In the genomic region with DNA sequence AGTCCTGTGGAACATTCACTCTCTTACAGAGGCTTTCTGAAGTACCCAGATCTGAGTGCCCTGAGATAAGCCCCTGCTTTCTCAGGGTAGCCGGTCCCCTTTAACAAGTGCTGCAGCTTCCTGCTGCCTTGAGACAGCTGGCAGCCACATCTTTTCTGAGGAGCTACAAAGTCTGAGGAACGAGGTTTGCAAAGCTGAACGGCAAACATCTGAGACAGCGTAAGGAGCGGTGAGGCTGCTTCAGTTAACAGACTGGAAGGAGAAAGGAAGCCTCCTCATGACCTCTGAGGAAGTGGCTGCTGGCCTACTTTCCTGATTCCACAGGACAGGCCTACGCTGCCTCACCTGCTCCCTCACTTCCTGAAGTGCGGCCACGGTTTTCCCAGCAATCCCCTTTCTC, we compare ENCODE assay signal across 14 mouse cellular contexts.
A peak's percentile ranks its signal among the peaks of the same experiment; 100 is the strongest.
DNase-seq lines count a peak whose midpoint lies in the region; ATAC-seq and TF ChIP-seq lines count a peak whose summit lies in the region.
"Had no signal": no experiment of that assay in that cellular context is flagged by ENCODE, and none has a peak within 500 bp of the region (broad histone marks: within the 10 kb centered on the region; RNA-seq: fewer than 3 reads in every experiment).

No protein-coding gene starts in this region.

- no peak for DNase-seq in forebrain, postnatal 0 days
- no peak for DNase-seq in kidney, postnatal 10 days
- no peak for DNase-seq in embryonic facial prominence, embryonic 14.5 days (ENCODE audit: low spot score)
- peak; percentile 28 to 50 for DNase-seq in thymus, adult 18-20 months
- DNase-seq in frontal cortex, adult 2 months (ENCODE audit: extremely low spot score in 1 of 2, low spot score in 1 of 2), result no peak
- DNase-seq: adrenal gland, postnatal 10 days; cerebellum, postnatal 36 days; kidney, postnatal 36 days; lung, postnatal 10 days had no signal

- H3K27ac ChIP-seq in forebrain, embryonic 13.5 days, result peak overlapping the region; percentile 66
- no peak overlapping the region for H3K27ac ChIP-seq in forebrain, postnatal 0 days (ENCODE audit: low read depth, low read length)
- peak overlapping the region; percentile 41; the same call in 1 of the 2 replicates for H3K27ac ChIP-seq in kidney, embryonic 15.5 days
- H3K27ac ChIP-seq in embryonic facial prominence, embryonic 14.5 days (replicated peaks; ENCODE audit: low read depth, low read length), result no peak overlapping the region
- H3K27ac ChIP-seq in neural tube, embryonic 15.5 days (replicated peaks), result no peak overlapping the region
- H3K27ac ChIP-seq: embryonic facial prominence, embryonic 15.5 days had no signal

- ATAC-seq in forebrain, embryonic 13.5 days, result no peak
- no peak for ATAC-seq in forebrain, postnatal 0 days
- ATAC-seq in kidney, embryonic 15.5 days (replicated peaks; ENCODE audit: low FRiP score), result no peak
- ATAC-seq in embryonic facial prominence, embryonic 14.5 days (ENCODE audit: low read depth), result no peak
- no peak for ATAC-seq in neural tube, embryonic 15.5 days (ENCODE audit: low FRiP score)
- ATAC-seq: inflammation-experienced regulatory T-cells, adult 6 months had no signal

- no peak overlapping the region for H3K9ac ChIP-seq in forebrain, embryonic 13.5 days
- H3K9ac ChIP-seq in forebrain, postnatal 0 days, result no peak overlapping the region
- no peak overlapping the region for H3K9ac ChIP-seq in kidney, embryonic 15.5 days
- H3K9ac ChIP-seq in embryonic facial prominence, embryonic 14.5 days (ENCODE audit: low read depth, low read length), result 0 out of 2 replicates have a peak overlapping the region, but pooled peaks have one; percentile 25
- no peak overlapping the region for H3K9ac ChIP-seq in neural tube, embryonic 15.5 days (replicated peaks)
- H3K9ac ChIP-seq: embryonic facial prominence, embryonic 15.5 days had no signal

- no peak overlapping the region for H3K4me3 ChIP-seq in forebrain, embryonic 13.5 days
- H3K4me3 ChIP-seq in forebrain, postnatal 0 days (ENCODE audit: low read depth, low read length), result no peak overlapping the region
- no peak overlapping the region for H3K4me3 ChIP-seq in kidney, embryonic 15.5 days (replicated peaks)
- no peak overlapping the region for H3K4me3 ChIP-seq in embryonic facial prominence, embryonic 14.5 days (ENCODE audit: low read depth, low read length)
- no peak overlapping the region for H3K4me3 ChIP-seq in neural tube, embryonic 15.5 days (replicated peaks)
- H3K4me3 ChIP-seq: embryonic facial prominence, embryonic 15.5 days had no signal

- H3K9me3 ChIP-seq in forebrain, embryonic 13.5 days (replicated peaks), result no peaks in the 10 kb centered on the region
- H3K9me3 ChIP-seq in forebrain, postnatal 0 days (ENCODE audit: low read length), result no peaks in the 10 kb centered on the region
- H3K9me3 ChIP-seq in kidney, embryonic 15.5 days (replicated peaks), result no peaks in the 10 kb centered on the region
- no peaks in the 10 kb centered on the region for H3K9me3 ChIP-seq in embryonic facial prominence, embryonic 14.5 days (ENCODE audit: control insufficient read depth, low read length)
- H3K9me3 ChIP-seq in neural tube, embryonic 15.5 days (replicated peaks), result no peaks in the 10 kb centered on the region
- H3K9me3 ChIP-seq: embryonic facial prominence, embryonic 15.5 days had no signal

- H3K27me3 ChIP-seq in forebrain, embryonic 13.5 days, result no peaks in the 10 kb centered on the region
- no peaks in the 10 kb centered on the region for H3K27me3 ChIP-seq in forebrain, postnatal 0 days (ENCODE audit: insufficient read depth, low read length)
- no peaks in the 10 kb centered on the region for H3K27me3 ChIP-seq in kidney, embryonic 15.5 days
- H3K27me3 ChIP-seq in embryonic facial prominence, embryonic 14.5 days (replicated peaks; ENCODE audit: control insufficient read depth, insufficient read depth, low read length), result no peaks in the 10 kb centered on the region
- H3K27me3 ChIP-seq in neural tube, embryonic 15.5 days (replicated peaks), result no peaks in the 10 kb centered on the region

- peaks cover 71% of the 10 kb centered on the region for H3K36me3 ChIP-seq in forebrain, embryonic 13.5 days (ENCODE audit: poor library complexity, severe bottlenecking)
- peaks cover 24% of the 10 kb centered on the region for H3K36me3 ChIP-seq in forebrain, postnatal 0 days (ENCODE audit: insufficient read depth)
- peaks cover 52% of the 10 kb centered on the region for H3K36me3 ChIP-seq in kidney, embryonic 15.5 days
- H3K36me3 ChIP-seq in embryonic facial prominence, embryonic 14.5 days (ENCODE audit: control insufficient read depth, insufficient read depth, low read length), result peaks cover 28% of the 10 kb centered on the region
- H3K36me3 ChIP-seq in neural tube, embryonic 15.5 days, result peaks cover 32% of the 10 kb centered on the region; the same call in 1 of the 2 replicates

- no peak overlapping the region for H3K4me2 ChIP-seq in forebrain, embryonic 13.5 days
- H3K4me2 ChIP-seq in forebrain, postnatal 0 days (ENCODE audit: low read depth), result no peak overlapping the region
- no peak overlapping the region for H3K4me2 ChIP-seq in kidney, embryonic 15.5 days
- no peak overlapping the region for H3K4me2 ChIP-seq in embryonic facial prominence, embryonic 14.5 days (ENCODE audit: low read depth, low read length)
- no peak overlapping the region for H3K4me2 ChIP-seq in neural tube, embryonic 15.5 days
- H3K4me2 ChIP-seq: embryonic facial prominence, embryonic 15.5 days had no signal

- TF ChIP-seq CTCF in forebrain, postnatal 0 days (IDR thresholded peaks at IDR 0.05; ENCODE audit: low read depth), result no peak

- whole genome bisulfite sequencing in forebrain, embryonic 13.5 days, result 64% methylated on average over 8 of the region's 8 CpGs
- 55% methylated on average over 8 of the region's 8 CpGs for WGBS in forebrain, postnatal 0 days
- WGBS in kidney, embryonic 15.5 days, result 60% methylated on average over 8 of the region's 8 CpGs
- 51% methylated on average over 8 of the region's 8 CpGs for WGBS in embryonic facial prominence, embryonic 14.5 days
- 65% methylated on average over 8 of the region's 8 CpGs for WGBS in neural tube, embryonic 15.5 days

- peaks cover 30% of the 10 kb centered on the region for H3K4me1 ChIP-seq in forebrain, embryonic 13.5 days
- no peaks in the 10 kb centered on the region for H3K4me1 ChIP-seq in forebrain, postnatal 0 days (ENCODE audit: insufficient read depth)
- H3K4me1 ChIP-seq in kidney, embryonic 15.5 days, result 0 out of 2 replicates have a peak, but pooled peaks cover 8% of the 10 kb centered on the region
- H3K4me1 ChIP-seq in embryonic facial prominence, embryonic 14.5 days (ENCODE audit: control insufficient read depth, insufficient read depth, low read length), result no peaks in the 10 kb centered on the region
- peaks cover 12% of the 10 kb centered on the region for H3K4me1 ChIP-seq in neural tube, embryonic 15.5 days
- H3K4me1 ChIP-seq: embryonic facial prominence, embryonic 15.5 days had no signal

Comparison
In these comparisons a context has a peak if more than half of its experiments do, and no peak if none do; other contexts are left out.
1. H3K27ac ChIP-seq: peak in forebrain, embryonic 13.5 days (single experiment) and kidney, embryonic 15.5 days (single experiment); none in forebrain, postnatal 0 days (single experiment), embryonic facial prominence, embryonic 14.5 days (single experiment) and neural tube, embryonic 15.5 days (single experiment).
2. DNase-seq: peak in thymus, adult 18-20 months (2 of 2); none in forebrain, postnatal 0 days (single experiment), kidney, postnatal 10 days (single experiment), embryonic facial prominence, embryonic 14.5 days (single experiment) and frontal cortex, adult 2 months (0 of 2).